Mouse (Mus musculus) leukemia stem cell, adult 10-12 weeks (primary cell): Measurements from ENCODE around the gene Raet1e. TPM values are rescaled to one million over a fixed set of nuclear protein-coding genes. Genes with fewer than 3 reads are reported as not detected.

Source experiments
- polyA plus RNA-seq: library from polyadenylated mRNA; stranded (reverse); fragments of >175 nt; gene quantifications from 2 replicates; pipeline ENCODE4 v1.2.3, GENCODE M21; 2012; ENCODE audit warnings: low replicate concordance

Gene Raet1e
- polyA plus RNA-seq = not detected in 2 replicates

DNA sequence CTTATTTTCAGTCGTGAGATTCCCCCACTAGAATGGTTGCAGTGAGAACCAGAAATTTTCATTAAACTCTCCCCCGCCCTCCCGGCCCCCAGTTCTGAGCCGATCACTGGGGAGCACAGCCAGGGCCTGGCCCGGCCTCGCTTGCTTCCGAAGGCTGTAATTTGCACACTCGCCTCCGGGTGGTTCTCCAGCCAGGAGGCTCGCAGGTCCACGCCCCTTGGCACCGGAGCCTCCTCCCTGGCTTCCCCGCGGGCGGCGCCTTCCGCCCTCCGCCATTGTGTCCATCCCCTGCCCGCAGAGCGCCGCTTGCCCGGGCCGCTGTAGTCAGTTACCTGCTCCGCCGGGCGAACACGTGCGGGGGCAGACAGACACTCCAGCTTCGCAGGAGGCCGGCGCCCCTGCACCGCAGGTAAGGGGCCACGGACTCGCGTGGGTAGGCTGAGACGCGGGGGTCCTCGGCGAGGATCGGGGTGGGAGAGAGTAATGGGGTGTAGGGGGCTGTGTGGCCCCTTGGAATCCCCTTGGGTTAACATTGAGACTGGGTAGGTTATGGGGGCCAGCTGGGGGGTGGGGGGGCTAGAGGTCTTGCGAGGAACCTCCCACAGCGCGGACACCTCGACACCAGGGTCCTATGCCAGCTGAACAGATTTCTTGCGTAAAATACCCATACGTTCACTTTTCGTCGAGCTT lies at the start of gene Raet1e, which contains the start of gene H60b:
TSS of gene Raet1e (plus strand) at position 260 of the 690 bp plus-strand sequence.
TSS of gene H60b (plus strand) at position 277 of the 690 bp plus-strand sequence.

DNA sequence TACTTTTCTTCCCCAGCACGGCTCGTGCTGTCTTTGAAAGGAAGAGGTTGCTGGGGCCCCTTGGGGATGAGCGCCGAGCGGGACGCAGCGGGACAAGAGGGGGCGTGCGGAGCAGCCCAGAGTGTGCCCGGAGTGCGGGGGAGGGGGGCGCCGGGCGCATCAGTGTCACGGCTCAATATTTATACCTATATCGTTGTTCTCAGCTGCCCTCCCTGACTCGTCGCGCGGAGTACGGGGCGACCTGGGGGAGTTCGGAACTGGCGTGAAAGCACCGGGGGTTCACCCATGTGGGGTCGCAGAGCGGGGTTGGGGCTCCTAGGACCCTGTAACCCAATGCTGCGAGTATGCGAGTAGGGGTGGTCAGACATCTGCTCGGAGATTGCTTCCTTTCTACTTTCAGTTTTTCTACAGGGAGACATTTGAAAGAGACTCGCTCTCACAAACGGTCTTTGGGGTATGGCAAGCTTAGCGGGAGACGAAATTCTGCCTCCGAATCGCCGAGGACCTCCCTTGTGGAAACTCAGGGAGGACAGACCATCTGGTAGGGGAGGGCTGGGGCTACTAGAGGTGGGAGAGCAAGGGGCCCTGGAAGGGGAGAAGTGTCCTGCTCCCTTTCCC lies 9.2 kb upstream of the Raet1e start, which contains the start of gene E030030I06Rik:
TSS of gene E030030I06Rik (minus strand) at position 198 of the 618 bp plus-strand sequence.

DNA sequence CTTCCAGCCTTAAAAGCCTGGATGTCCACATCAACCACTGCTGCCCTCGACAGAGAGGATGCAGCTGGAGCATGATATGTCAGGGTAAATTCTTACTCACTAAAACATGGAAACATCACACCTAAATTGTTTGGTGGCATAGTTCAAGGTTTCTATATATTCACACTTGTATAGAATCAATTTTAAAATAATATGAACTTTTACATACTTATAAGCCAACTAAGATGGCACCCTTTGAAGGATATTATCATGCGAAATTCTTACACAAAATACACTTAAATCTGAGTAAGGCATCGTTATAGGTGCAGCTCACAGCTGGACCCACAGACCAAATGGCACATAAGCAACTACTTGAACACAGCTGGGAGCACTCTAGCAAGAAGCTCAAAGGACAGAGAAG lies 201.9 kb downstream of the Raet1e start, which contains the start of gene Raet1d:
TSS of gene Raet1d (plus strand) at position 301 of the 400 bp plus-strand sequence.

Other genes with a start within 250 kb of the Raet1e start
- not detected in 2 replicates for gene 4930444G20Rik, start 90.5 kb upstream of the Raet1e start, polyA plus RNA-seq
- gene E030030I06Rik, start 9.3 kb upstream of the Raet1e start, polyA plus RNA-seq = not detected in 2 replicates
- not detected in 2 replicates for gene H60b, start within 50 bp of the Raet1e start, polyA plus RNA-seq
- gene Raet1d, start 202.0 kb downstream of the Raet1e start, polyA plus RNA-seq = not detected in 2 replicates